Mouse (Mus musculus) left cerebral cortex, adult 9 months (tissue): ENCODE measurements around the gene D630036H23Rik.

Source experiments
- DNase-seq, 2 experiments: peaks; one replicate each; pipeline ENCODE4 v3.0.0; 2022; ENCODE audit warnings: low spot score in 2 of 2

D630036H23Rik gene

GRCm38 (mm10) chr12:36381441-36382340 lies at the start of gene D630036H23Rik, which contains the start of gene Ispd:
Gene D630036H23Rik, minus strand, starts transcription at chr12:36382181.
Gene Ispd, plus strand, starts transcription at chr12:36381450.
- peak; percentile 66 to 82 for DNase-seq

GRCm38 (mm10) chr12:36426163-36427045 lies 44.4 kb upstream of the D630036H23Rik start:
- no peak for DNase-seq

GRCm38 (mm10) chr12:36425258-36425657 lies 43.3 kb upstream of the D630036H23Rik start:
- no peak for DNase-seq

DNA sequence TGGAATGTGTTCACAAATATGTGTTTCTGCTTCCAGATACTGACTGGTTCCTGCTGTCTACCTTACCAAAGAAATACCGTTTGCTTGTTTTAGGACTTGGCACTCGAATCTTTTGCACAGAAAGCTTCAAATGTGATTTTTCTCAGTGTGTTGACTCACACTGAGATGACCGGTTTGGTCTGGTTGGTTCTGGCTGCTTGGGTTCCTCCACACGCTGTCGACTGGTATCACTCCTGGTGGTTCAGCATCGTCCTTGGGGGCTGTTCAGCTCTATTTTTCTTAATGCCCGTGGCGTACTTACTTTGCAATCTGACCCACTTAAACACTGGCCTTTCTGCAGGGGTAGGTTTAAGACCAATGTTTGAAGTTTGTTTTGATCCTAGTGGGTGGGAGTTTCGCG lies 41.7 kb upstream of the D630036H23Rik start:
- DNase-seq = no peak

DNA sequence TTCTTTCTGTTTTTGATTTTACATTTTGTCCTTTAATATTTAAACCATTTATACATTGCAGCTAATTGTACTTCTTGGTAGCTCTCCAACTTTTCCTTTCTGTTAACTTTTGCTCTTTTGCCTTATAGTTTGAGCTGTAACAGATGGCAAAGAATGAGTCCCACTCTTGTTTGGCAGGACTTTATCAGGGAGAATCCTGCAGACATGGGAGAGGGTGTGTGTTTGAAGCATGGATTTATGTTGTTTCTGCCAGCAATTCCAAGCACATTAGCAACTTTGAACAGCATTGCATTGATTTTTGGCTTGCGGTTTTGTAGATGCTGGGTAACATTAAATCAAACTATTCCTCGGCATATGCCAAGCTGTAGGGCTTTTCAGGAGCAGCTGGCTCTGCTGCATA lies 13.1 kb upstream of the D630036H23Rik start:
- peak in 1 of 2 experiments; percentile 4 for DNase-seq

GRCm38 (mm10) chr12:36386991-36387390 lies 5.0 kb upstream of the D630036H23Rik start:
- DNase-seq = no peak

GRCm38 (mm10) chr12:36385386-36385785 lies 3.4 kb upstream of the D630036H23Rik start:
- DNase-seq = no peak

DNA sequence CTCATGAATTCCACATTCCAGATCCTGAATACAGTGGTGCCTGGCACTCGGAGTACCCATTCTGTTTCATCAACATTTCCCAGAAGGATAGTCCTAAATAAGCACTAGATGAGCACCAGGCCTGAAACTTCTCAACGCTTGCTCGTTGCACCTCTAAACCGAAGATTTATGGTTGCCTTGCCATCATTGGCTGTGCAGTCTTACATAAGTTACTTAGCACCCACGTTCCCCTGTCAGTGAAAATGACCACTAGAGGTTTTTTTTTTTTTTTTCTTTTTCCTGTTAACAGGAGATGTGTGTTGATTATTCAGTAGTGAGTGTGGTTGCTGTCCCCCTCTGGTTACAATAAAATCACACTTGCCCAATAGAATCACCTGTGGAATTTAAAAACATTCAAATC lies 1.2 kb downstream of the D630036H23Rik start:
- DNase-seq = no peak

DNA sequence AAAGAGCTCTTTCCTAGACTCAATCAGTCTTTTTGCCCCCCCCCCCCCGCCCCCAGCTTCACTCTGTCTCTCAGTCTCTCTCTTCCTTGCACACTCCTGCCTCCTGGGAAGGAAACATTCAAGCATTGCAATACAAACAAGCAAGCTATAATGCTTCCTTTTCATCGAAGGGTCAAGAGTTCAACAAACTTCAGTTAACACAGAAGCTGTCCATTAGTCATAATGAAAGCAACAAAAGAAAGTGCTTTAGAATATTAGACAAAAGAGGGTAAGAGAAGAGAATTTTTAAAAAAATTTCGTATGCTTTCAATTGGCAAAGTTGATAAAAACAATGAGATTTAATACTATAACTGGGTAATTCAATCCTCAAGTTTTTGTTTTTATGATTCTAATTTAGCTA lies 1.7 kb downstream of the D630036H23Rik start:
- DNase-seq = no peak

DNA sequence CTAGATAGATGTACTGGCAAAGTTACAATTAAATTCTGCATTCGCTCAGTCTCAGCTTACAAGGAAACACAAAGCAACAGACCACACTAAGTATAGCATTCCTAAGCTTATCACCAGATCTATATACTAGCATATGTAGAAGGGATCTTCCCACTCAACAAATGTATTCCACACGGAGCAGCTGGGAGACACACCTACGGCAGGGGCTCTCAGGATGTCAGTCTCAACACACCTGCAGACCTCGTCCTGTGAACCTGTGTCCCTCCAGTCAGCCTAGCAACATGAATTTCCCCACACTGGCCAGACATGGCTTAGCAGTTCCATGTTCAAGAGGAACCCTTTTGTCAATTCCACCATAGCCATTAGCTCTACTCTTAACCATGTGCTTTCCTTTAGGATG lies 5.6 kb downstream of the D630036H23Rik start:
- peak in 1 of 2 experiments; percentile 45 for DNase-seq

GRCm38 (mm10) chr12:36373237-36373998 lies 8.6 kb downstream of the D630036H23Rik start:
- no peak for DNase-seq

DNA sequence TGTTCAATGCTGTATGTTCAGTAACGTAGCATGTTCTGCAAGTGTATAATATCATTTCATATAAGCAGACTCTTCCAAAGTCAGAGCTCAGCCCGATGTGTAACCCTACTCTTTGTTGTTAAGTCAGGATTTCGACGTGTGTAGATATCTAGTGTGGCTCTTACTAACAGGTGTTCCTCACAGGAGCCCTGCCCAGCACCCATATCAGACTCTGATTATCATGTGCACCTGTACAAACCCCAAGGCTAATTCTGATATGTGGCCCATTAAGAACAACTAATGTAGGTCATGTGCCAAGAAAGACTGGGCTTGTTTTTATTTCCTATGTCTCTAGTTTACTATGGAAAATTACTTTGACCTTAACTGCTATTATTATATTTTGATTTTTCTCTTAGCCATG lies 18.0 kb downstream of the D630036H23Rik start:
- DNase-seq = no peak

- no peak for DNase-seq
Measured at GRCm38 (mm10) chr12:36360693-36361092, 21.3 kb downstream of the D630036H23Rik start.

- DNase-seq = no peak
Measured at GRCm38 (mm10) chr12:36360064-36360463, 21.9 kb downstream of the D630036H23Rik start.

GRCm38 (mm10) chr12:36344131-36344530 lies 37.9 kb downstream of the D630036H23Rik start:
- DNase-seq = no peak

- peak in 1 of 2 experiments; percentile 16 for DNase-seq
Measured at GRCm38 (mm10) chr12:36333837-36334281, 48.1 kb downstream of the D630036H23Rik start.

GRCm38 (mm10) chr12:36332676-36333075 lies 49.3 kb downstream of the D630036H23Rik start:
- DNase-seq = no peak
